Mouse (Mus musculus) MEL (cell line): ENCODE measurements around the gene Rnf6. TPM values are rescaled to one million over a fixed set of nuclear protein-coding genes. Genes with fewer than 3 reads are reported as not detected.
A peak's percentile ranks its signal among the peaks of the same experiment; 100 is the strongest.

Experiments
- DNase-seq: peaks from one replicate; pipeline ENCODE4 v3.0.0; 2011; ENCODE audit warnings: low read depth, low spot score
- H3K27ac ChIP-seq: 2 replicates; pipeline ENCODE4 v1.5.1; 2012; ENCODE audit warnings: low read depth, mild to moderate bottlenecking, control low read depth, low read length, moderate library complexity; ENCODE audit not compliant: control insufficient read depth
- H3K27me3 ChIP-seq, 2 experiments: fragments of 150-350 bp in 1 of 2; sonication (generic) in 1 of 2; 2 replicates each; pipeline ENCODE4 v1.6.1; 2012; ENCODE audit warnings: low read length in 2 of 2, mild to moderate bottlenecking in 2 of 2, improper control_type of control experiment in 1 of 2, moderate library complexity in 1 of 2; ENCODE audit not compliant: insufficient read depth in 2 of 2, control insufficient read depth in 1 of 2
- H3K36me3 ChIP-seq, 2 experiments: 2 replicates each; pipeline ENCODE4 v1.6.1; 2012 to 2014; ENCODE audit warnings: low read length in 2 of 2, improper control_type of control experiment in 1 of 2, inconsistent platforms in 1 of 2, mild to moderate bottlenecking in 1 of 2; ENCODE audit not compliant: insufficient read depth in 2 of 2, control insufficient read depth in 1 of 2
- H3K4me1 ChIP-seq, 2 experiments: fragments of 150-350 bp in 1 of 2; sonication (generic) in 1 of 2; 2 replicates each; pipeline ENCODE4 v1.6.1; 2012; ENCODE audit warnings: low read length in 2 of 2, improper control_type of control experiment in 1 of 2, mild to moderate bottlenecking in 1 of 2; ENCODE audit not compliant: insufficient read depth in 2 of 2, control insufficient read depth in 1 of 2
- H3K4me3 ChIP-seq, 2 experiments: fragments of 150-350 bp in 1 of 2; sonication (generic) in 1 of 2; 2 replicates each; pipeline ENCODE4 v1.5.1; 2012; ENCODE audit warnings: low read depth in 2 of 2, low read length in 2 of 2, mild to moderate bottlenecking in 2 of 2, moderate library complexity in 2 of 2, control low read depth in 1 of 2, improper control_type of control experiment in 1 of 2; ENCODE audit not compliant: control insufficient read depth in 1 of 2, insufficient read depth in 1 of 2
- H3K79me2 ChIP-seq: 2 replicates; pipeline ENCODE4 v1.6.1; 2012; ENCODE audit warnings: mild to moderate bottlenecking, low read length, moderate library complexity; ENCODE audit not compliant: control insufficient read depth, poor library complexity, insufficient read depth
- H3K9ac ChIP-seq: 2 replicates; pipeline ENCODE4 v1.6.1; 2012; ENCODE audit warnings: low read depth, mild to moderate bottlenecking, control low read depth, low read length, moderate library complexity; ENCODE audit not compliant: control insufficient read depth, poor library complexity, severe bottlenecking
- H3K9me3 ChIP-seq: fragments of 150-350 bp; sonication (generic); replicated peaks from 2 replicates; pipeline ENCODE4 v1.6.1; 2012; ENCODE audit warnings: mild to moderate bottlenecking, low read length, improper control_type of control experiment, moderate library complexity; ENCODE audit not compliant: insufficient read depth
- BHLHE40 ChIP-seq: IDR thresholded peaks from 2 replicates; pipeline ENCODE4 v1.6.1; 2012; ENCODE audit warnings: low read depth, mild to moderate bottlenecking, inconsistent platforms, low read length, improper control_type of control experiment, borderline replicate concordance
- CHD1 ChIP-seq: IDR thresholded peaks from 2 replicates; pipeline ENCODE4 v1.6.1; 2012; ENCODE audit warnings: low read depth, mild to moderate bottlenecking, inconsistent platforms, low read length, improper control_type of control experiment
- CTCF ChIP-seq, 3 experiments: IDR thresholded peaks in 2 of 3; conservative IDR thresholded peaks in 1 of 3; 2 replicates each; pipeline ENCODE4 v1.5.1; 2011 to 2012; ENCODE audit warnings: low read length in 3 of 3, low read depth in 2 of 3, mild to moderate bottlenecking in 2 of 3, improper control_type of control experiment in 1 of 3, inconsistent platforms in 1 of 3, mixed read lengths in 1 of 3, moderate library complexity in 1 of 3; ENCODE audit not compliant: control insufficient read depth in 1 of 3, insufficient read depth in 1 of 3, poor library complexity in 1 of 3, severe bottlenecking in 1 of 3
- E2F4 ChIP-seq: IDR thresholded peaks from 2 replicates; pipeline ENCODE4 v1.6.1; 2011; ENCODE audit warnings: low read depth, low read length, improper control_type of control experiment, borderline replicate concordance
- ELF1 ChIP-seq: IDR thresholded peaks from 2 replicates; pipeline ENCODE4 v1.6.1; 2014; ENCODE audit warnings: low read depth, mild to moderate bottlenecking, inconsistent platforms, low read length, improper control_type of control experiment, moderate library complexity
- EP300 ChIP-seq, 2 experiments: IDR thresholded peaks; 2 replicates each; pipeline ENCODE4 v1.6.1; 2011; ENCODE audit warnings: improper control_type of control experiment in 2 of 2, low read length in 2 of 2, low read depth in 1 of 2, mild to moderate bottlenecking in 1 of 2
- ETS1 ChIP-seq: IDR thresholded peaks from 2 replicates; pipeline ENCODE4 v1.6.1; 2012; ENCODE audit warnings: low read depth, mild to moderate bottlenecking, inconsistent platforms, low read length, improper control_type of control experiment, moderate library complexity
- GABPA ChIP-seq: IDR thresholded peaks from 2 replicates; pipeline ENCODE4 v1.6.1; 2012; ENCODE audit warnings: low read depth, mild to moderate bottlenecking, inconsistent platforms, low read length, improper control_type of control experiment, moderate library complexity
- GATA1 ChIP-seq: IDR thresholded peaks from 2 replicates; pipeline ENCODE4 v1.6.1; 2011; ENCODE audit warnings: low read depth, low read length, improper control_type of control experiment
- HCFC1 ChIP-seq: IDR thresholded peaks from 2 replicates; pipeline ENCODE4 v1.6.1; 2012; ENCODE audit warnings: low read depth, mild to moderate bottlenecking, inconsistent platforms, low read length, improper control_type of control experiment, moderate library complexity
- JUND ChIP-seq: IDR thresholded peaks from 2 replicates; pipeline ENCODE4 v1.6.1; 2011; ENCODE audit warnings: low read depth, mild to moderate bottlenecking, improper control_type of control experiment, low read length
- KAT2A ChIP-seq: conservative IDR thresholded peaks from 2 replicates; pipeline ENCODE4 v1.6.1; 2012; ENCODE audit warnings: low read depth, low read length, improper control_type of control experiment, inconsistent platforms
- MAX ChIP-seq: IDR thresholded peaks from 2 replicates; pipeline ENCODE4 v1.6.1; 2011; ENCODE audit warnings: low read length, improper control_type of control experiment
- MAZ ChIP-seq: IDR thresholded peaks from 2 replicates; pipeline ENCODE4 v1.6.1; 2012; ENCODE audit warnings: low read depth, mild to moderate bottlenecking, inconsistent platforms, low read length, improper control_type of control experiment
- MEF2A ChIP-seq: IDR thresholded peaks from 2 replicates; pipeline ENCODE4 v1.6.1; 2014; ENCODE audit warnings: low read depth, mild to moderate bottlenecking, inconsistent platforms, low read length, improper control_type of control experiment; ENCODE audit not compliant: poor library complexity, insufficient replicate concordance, severe bottlenecking; ENCODE audit errors: extremely low read depth
- MXI1 ChIP-seq: IDR thresholded peaks from 2 replicates; pipeline ENCODE4 v1.6.1; 2011; ENCODE audit warnings: mild to moderate bottlenecking, low read depth, low read length, improper control_type of control experiment
- MYB ChIP-seq: IDR thresholded peaks from 2 replicates; pipeline ENCODE4 v1.6.1; 2011; ENCODE audit warnings: mild to moderate bottlenecking, low read depth, low read length, improper control_type of control experiment
- MYC ChIP-seq: IDR thresholded peaks from 2 replicates; pipeline ENCODE4 v1.6.1; 2011; ENCODE audit warnings: low read depth, mild to moderate bottlenecking, low read length, improper control_type of control experiment, moderate library complexity
- POLR2A ChIP-seq, 2 experiments: IDR thresholded peaks; 2 replicates each; pipeline ENCODE4 v1.6.1; 2011 to 2012; ENCODE audit warnings: low read length in 2 of 2, mild to moderate bottlenecking in 2 of 2, control low read depth in 1 of 2, improper control_type of control experiment in 1 of 2, low read depth in 1 of 2, moderate library complexity in 1 of 2; ENCODE audit not compliant: control insufficient read depth in 1 of 2, insufficient read depth in 1 of 2, poor library complexity in 1 of 2
- POLR2AphosphoS2 ChIP-seq: IDR thresholded peaks from 2 replicates; pipeline ENCODE4 v1.6.1; 2011; ENCODE audit warnings: low read length, improper control_type of control experiment
- POLR2AphosphoS5 ChIP-seq: IDR thresholded peaks from 2 replicates; pipeline ENCODE4 v1.6.1; 2012; ENCODE audit warnings: low read depth, borderline replicate concordance, mild to moderate bottlenecking, inconsistent platforms, low read length, moderate library complexity, mixed read lengths
- RCOR1 ChIP-seq: IDR thresholded peaks from 2 replicates; pipeline ENCODE4 v1.6.1; 2012; ENCODE audit warnings: low read depth, mild to moderate bottlenecking, inconsistent platforms, low read length, improper control_type of control experiment
- SIN3A ChIP-seq: IDR thresholded peaks from 2 replicates; pipeline ENCODE4 v1.6.1; 2012; ENCODE audit warnings: low read length, improper control_type of control experiment, inconsistent platforms
- SMC3 ChIP-seq: IDR thresholded peaks from 2 replicates; pipeline ENCODE4 v1.6.1; 2011; ENCODE audit warnings: low read depth, low read length, improper control_type of control experiment
- TAL1 ChIP-seq: IDR thresholded peaks from 2 replicates; pipeline ENCODE4 v1.6.1; 2012; ENCODE audit warnings: mild to moderate bottlenecking, inconsistent platforms, low read length, moderate library complexity, mixed read lengths
- TBP ChIP-seq: IDR thresholded peaks from 2 replicates; pipeline ENCODE4 v1.8.0; 2011; ENCODE audit warnings: low read depth, low read length, improper control_type of control experiment
- TCF12 ChIP-seq: IDR thresholded peaks from 2 replicates; pipeline ENCODE4 v1.6.1; 2014; ENCODE audit warnings: low read depth, mild to moderate bottlenecking, inconsistent platforms, low read length, improper control_type of control experiment, moderate library complexity
- UBTF ChIP-seq: IDR thresholded peaks from 2 replicates; pipeline ENCODE4 v1.6.1; 2012; ENCODE audit warnings: low read depth, mild to moderate bottlenecking, inconsistent platforms, low read length, improper control_type of control experiment, moderate library complexity, borderline replicate concordance; ENCODE audit not compliant: insufficient read depth
- USF1 ChIP-seq: IDR thresholded peaks from 2 replicates; pipeline ENCODE4 v1.6.1; 2014; ENCODE audit warnings: low read depth, mild to moderate bottlenecking, inconsistent platforms, low read length, improper control_type of control experiment, moderate library complexity
- USF2 ChIP-seq, 2 experiments: IDR thresholded peaks; 2 replicates each; pipeline ENCODE4 v1.6.1; 2011 to 2012; ENCODE audit warnings: improper control_type of control experiment in 2 of 2, low read length in 2 of 2, borderline replicate concordance in 1 of 2, inconsistent platforms in 1 of 2, low read depth in 1 of 2, mild to moderate bottlenecking in 1 of 2; ENCODE audit not compliant: insufficient read depth in 1 of 2
- ZC3H11A ChIP-seq: IDR thresholded peaks from 2 replicates; pipeline ENCODE4 v1.6.1; 2012; ENCODE audit warnings: low read depth, mild to moderate bottlenecking, inconsistent platforms, low read length, improper control_type of control experiment
- ZKSCAN1 ChIP-seq: IDR thresholded peaks from 2 replicates; pipeline ENCODE4 v1.6.1; 2012; ENCODE audit warnings: low read depth, mild to moderate bottlenecking, inconsistent platforms, low read length, improper control_type of control experiment, moderate library complexity
- ZMIZ1 ChIP-seq: IDR thresholded peaks from 2 replicates; pipeline ENCODE4 v1.6.1; 2012; ENCODE audit warnings: low read depth, mild to moderate bottlenecking, inconsistent platforms, low read length, improper control_type of control experiment, moderate library complexity
- ZNF384 ChIP-seq: IDR thresholded peaks from 2 replicates; pipeline ENCODE4 v1.6.1; 2012; ENCODE audit warnings: low read depth, mild to moderate bottlenecking, inconsistent platforms, low read length, improper control_type of control experiment
- polyA plus RNA-seq, 2 experiments: library from polyadenylated mRNA; stranded (reverse) in 1 of 2; unstranded in 1 of 2; fragments of >175 nt in 1 of 2; fragments of >200 nt in 1 of 2; gene quantifications; 2 replicates each; pipeline versions ENCODE4 v1.2.1 to v1.2.4; 2012; ENCODE audit warnings: low replicate concordance in 2 of 2, low read depth in 1 of 2; ENCODE audit not compliant: insufficient read length in 2 of 2, insufficient read depth in 1 of 2, missing spikeins in 1 of 2
- total RNA-seq: library from RNA; depleted of rRNA; stranded (reverse); fragments of 300-350 nt; gene quantifications from 2 replicates; pipeline ENCODE4 v1.2.3, GENCODE M21; 2012

Gene Rnf6
- total and polyA plus RNA-seq, 3 experiments = 44.9 to 70.1 (median 57.3) TPM

- TF ChIP-seq USF1 (no peak), CHD1 (no peak), MAX (peak; percentile 52; the same call in 1 of the 2 replicates), ZNF384 (no peak), MAZ (no peak), BHLHE40 (no peak), ELF1 (no peak), TBP (no peak), GABPA (no peak), JUND (no peak), MYC (no peak), UBTF (no peak), MYB (no peak), TAL1 (peak; percentile 54), POLR2A (IDR thresholded peaks at IDR 0.05; ENCODE audit: control insufficient read depth in 1 of 2, insufficient read depth in 1 of 2, low read depth in 1 of 2, low read length in 2 of 2, poor library complexity in 1 of 2) (no peak), TCF12 (peak; percentile 88), SMC3 (no peak), KAT2A (no peak), MXI1 (peak; percentile 73; the same call in 1 of the 2 replicates), HCFC1 (no peak), ETS1 (peak; percentile 67), GATA1 (peak; percentile 80), POLR2AphosphoS5 (no peak), POLR2AphosphoS2 (no peak), SIN3A (peak; percentile 50; the same call in 1 of the 2 replicates), ZMIZ1 (no peak), MEF2A (no peak), RCOR1 (peak; percentile 76), ZKSCAN1 (no peak), E2F4 (no peak), EP300 (IDR thresholded peaks at IDR 0.05; ENCODE audit: low read depth in 1 of 2, low read length in 2 of 2) (peak; percentile 79 to 86), ZC3H11A (no peak), USF2 (IDR thresholded peaks at IDR 0.05; ENCODE audit: borderline replicate concordance in 1 of 2, insufficient read depth in 1 of 2, low read depth in 1 of 2, low read length in 2 of 2) (no peak), CTCF (IDR thresholded peaks at IDR 0.05 in 2 of 3, conservative IDR thresholded peaks at IDR 0.05 in 1 of 3; ENCODE audit: control insufficient read depth in 1 of 3, insufficient read depth in 1 of 3, low read depth in 2 of 3, low read length in 3 of 3, poor library complexity in 1 of 3, severe bottlenecking in 1 of 3) (no peak)
- H3K9me3 ChIP-seq = no peaks in the 10 kb centered on the region
- H3K27me3 ChIP-seq = no peaks in the 10 kb centered on the region
- peak; percentile 51 for DNase-seq
- peaks cover 22 to 31% of the 10 kb centered on the region in 2 experiments for H3K4me1 ChIP-seq
- peaks cover 77% of the 10 kb centered on the region for H3K79me2 ChIP-seq
- no peak overlapping the region for H3K9ac ChIP-seq
- no peak overlapping the region for H3K4me3 ChIP-seq
- H3K27ac ChIP-seq = no peak overlapping the region
- H3K36me3 ChIP-seq = peaks cover 22 to 48% of the 10 kb centered on the region in 2 experiments
These were observed 23.8 kb upstream of the Rnf6 start for GRCm38 (mm10) chr5:146245193-146245592.
